Mouse (Mus musculus): ENCODE data around the gene Rhox3g. TPM values are rescaled to one million over a fixed set of nuclear protein-coding genes. Genes with fewer than 3 reads are reported as not detected.

Rhox3g gene
- not detected for polyA plus RNA-seq (2017; shearing (Covaris generic))

DNA sequence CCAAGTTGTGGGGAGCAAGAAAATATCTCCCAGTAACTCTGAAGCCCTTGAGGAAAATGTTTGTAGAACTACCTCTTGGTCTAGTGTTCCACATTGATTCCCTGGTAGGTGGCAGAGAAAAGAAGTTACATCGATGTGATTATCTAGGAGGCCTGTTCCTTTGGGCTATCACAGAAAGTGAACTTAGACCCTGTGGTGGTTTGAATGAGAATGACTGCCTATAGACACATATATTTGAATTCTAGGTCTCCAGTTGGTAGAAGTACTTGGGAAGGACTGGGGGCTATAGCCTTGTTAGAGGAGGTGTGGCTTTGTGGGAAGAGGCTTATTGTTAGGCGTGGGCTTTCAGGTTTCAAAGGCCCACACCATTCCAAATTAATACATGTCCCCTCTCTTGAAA lies at the start of gene Rhox3g:
Gene Rhox3g, minus strand, starts transcription at position 101 of the 400 bp plus-strand sequence.

DNA sequence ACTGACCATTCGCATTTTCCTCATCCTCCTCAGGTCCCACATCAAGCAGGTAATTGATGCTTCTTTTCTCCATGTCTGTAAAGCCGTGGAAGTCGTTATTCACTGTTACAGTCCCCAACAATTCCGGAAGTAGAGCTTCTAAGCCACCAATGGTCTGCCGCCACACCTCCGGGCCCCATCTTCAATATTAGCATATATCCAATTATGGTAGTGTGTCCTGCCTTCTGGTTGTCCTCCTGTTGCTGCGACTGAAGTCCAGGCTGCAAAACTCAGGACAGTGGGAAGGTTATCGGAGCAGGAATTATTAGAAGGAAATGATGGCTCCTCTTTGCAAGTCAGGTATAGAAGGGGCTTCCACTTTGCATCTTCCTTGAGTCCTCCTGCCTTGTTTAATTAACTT lies 44.8 kb upstream of the Rhox3g start, which contains the start of gene Rhox2h:
Gene Rhox2h, minus strand, starts transcription at position 101 of the 400 bp plus-strand sequence.

DNA sequence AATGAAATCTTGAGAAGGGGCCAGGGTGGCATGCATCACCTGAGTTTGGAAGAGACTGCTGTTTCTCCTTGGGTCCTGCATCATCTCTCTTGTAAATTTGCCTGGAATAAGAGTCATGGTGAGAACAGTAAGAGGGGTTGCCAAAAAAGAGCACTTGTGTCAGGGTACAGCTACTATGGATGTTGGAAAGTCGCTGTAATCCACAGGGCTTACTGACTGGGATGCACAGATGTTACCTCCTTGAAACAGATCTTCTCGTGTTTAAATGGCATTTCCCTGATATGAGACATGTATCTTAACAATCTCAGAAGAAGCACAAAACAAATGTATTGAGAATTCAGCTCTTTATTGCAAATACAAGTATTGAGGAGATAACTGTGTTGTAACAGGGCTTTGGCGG lies 40.3 kb upstream of the Rhox3g start, which contains the start of gene Rhox3h:
Gene Rhox3h, minus strand, starts transcription at position 101 of the 400 bp plus-strand sequence.

DNA sequence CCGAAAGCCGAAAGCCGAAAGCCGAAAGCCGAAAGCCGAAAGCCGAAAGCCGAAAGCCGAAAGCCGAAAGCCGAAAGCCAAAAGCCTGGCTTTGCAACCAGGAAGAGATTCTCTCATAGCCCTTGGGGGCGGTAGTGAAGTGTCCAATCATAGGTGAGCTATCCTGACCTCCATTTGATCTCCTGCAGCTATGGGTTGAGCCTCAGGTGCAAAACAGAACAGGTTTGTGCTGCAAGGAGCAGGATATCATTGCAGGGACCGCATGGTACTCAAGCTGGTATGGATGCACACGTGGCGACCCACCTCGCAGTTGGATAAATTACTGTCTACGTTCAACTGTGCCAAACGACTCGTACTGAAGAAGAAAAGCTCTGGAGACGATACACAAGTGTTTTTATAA lies 22.8 kb upstream of the Rhox3g start, which contains the start of gene Rhox4g:
Gene Rhox4g, minus strand, starts transcription at position 101 of the 400 bp plus-strand sequence.

DNA sequence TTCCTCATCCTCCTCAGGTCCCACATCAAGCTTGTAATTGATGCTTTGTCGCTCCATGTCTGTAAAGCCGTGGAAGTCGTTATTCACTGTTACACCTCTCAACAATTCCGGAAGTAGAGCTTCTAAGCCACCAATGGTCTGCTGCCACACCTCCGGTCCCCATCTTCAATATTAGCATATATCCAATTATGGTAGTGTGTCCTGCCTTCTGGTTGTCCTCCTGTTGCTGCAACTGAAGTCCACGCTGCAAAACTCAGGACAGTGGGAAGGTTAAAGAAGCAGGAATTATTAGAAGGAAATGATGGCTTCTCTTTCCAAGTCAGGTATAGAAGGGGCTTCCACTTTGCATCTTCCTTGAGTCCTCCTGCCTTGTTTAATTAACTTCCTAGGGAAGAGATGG lies 15.0 kb upstream of the Rhox3g start, which contains the start of gene Rhox2g:
Gene Rhox2g, minus strand, starts transcription at position 101 of the 400 bp plus-strand sequence.

DNA sequence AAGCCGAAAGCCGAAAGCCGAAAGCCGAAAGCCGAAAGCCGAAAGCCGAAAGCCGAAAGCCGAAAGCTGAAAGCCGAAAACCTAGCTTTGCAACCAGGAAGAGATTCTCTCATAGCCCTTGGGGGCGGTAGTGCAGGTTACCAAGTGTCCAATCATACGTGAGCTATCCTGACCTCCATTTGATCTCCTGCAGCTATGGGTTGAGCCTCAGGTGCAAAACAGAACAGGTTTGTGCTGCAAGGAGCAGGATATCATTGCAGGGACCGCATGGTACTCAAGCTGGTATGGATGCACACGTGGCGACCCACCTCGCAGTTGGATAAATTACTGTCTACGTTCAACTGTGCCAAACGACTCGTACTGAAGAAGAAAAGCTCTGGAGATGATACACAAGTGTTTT lies 20.8 kb downstream of the Rhox3g start, which contains the start of gene Rhox4f:
Gene Rhox4f, minus strand, starts transcription at position 101 of the 400 bp plus-strand sequence.

DNA sequence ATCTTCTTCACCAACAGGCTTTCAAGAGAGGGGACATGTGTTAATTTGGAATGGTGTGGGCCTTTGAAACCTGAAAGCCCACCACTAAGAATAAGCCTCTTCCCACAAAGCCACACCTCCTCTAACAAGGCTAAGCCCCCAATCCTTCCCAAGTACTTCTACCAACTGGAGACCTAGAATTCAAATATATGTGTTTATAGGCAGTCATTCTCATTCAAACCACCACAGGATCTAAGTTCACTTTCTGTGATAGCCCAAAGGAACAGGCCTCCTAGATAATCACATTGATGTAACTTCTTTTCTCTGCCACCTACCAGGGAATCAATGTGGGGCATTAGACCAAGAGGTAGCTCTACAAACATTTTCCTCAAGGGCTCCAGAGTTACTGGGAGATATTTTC lies 47.7 kb downstream of the Rhox3g start, which contains the start of gene Rhox3f:
Gene Rhox3f, plus strand, starts transcription at position 301 of the 400 bp plus-strand sequence.

Other genes starting within 250 kb of the Rhox3g start
- gene Rhox3a2, start 248.6 kb downstream of the Rhox3g start, polyA plus RNA-seq (2017; shearing (Covaris generic)): not detected
- not detected for gene Rhox4a2, start 237.8 kb downstream of the Rhox3g start, polyA plus RNA-seq (2017; shearing (Covaris generic))
- gene Rhox2b, start 216.5 kb downstream of the Rhox3g start, polyA plus RNA-seq (2017; shearing (Covaris generic)): not detected
- gene Rhox4b, start 196.1 kb downstream of the Rhox3g start, polyA plus RNA-seq (2017; shearing (Covaris generic)): 0.20 TPM
- not detected for gene Rhox2c, start 174.9 kb downstream of the Rhox3g start, polyA plus RNA-seq (2017; shearing (Covaris generic))
- not detected for gene Rhox3c, start 170.0 kb downstream of the Rhox3g start, polyA plus RNA-seq (2017; shearing (Covaris generic))
- not detected for gene Rhox4c, start 148.3 kb downstream of the Rhox3g start, polyA plus RNA-seq (2017; shearing (Covaris generic))
- gene Rhox2d, start 135.2 kb downstream of the Rhox3g start, polyA plus RNA-seq (2017; shearing (Covaris generic)): not detected
- not detected for gene Rhox4d, start 114.3 kb downstream of the Rhox3g start, polyA plus RNA-seq (2017; shearing (Covaris generic))
- gene Rhox2e, start 98.2 kb downstream of the Rhox3g start, polyA plus RNA-seq (2017; shearing (Covaris generic)): not detected
- not detected for gene Rhox3e, start 86.6 kb downstream of the Rhox3g start, polyA plus RNA-seq (2017; shearing (Covaris generic))
- gene Rhox4e, start 71.2 kb downstream of the Rhox3g start, polyA plus RNA-seq (2017; shearing (Covaris generic)): not detected
- not detected for gene Rhox2f, start 57.2 kb downstream of the Rhox3g start, polyA plus RNA-seq (2017; shearing (Covaris generic))
- gene Rhox3f, start 47.6 kb downstream of the Rhox3g start, polyA plus RNA-seq (2017; shearing (Covaris generic)): not detected
- not detected for gene Rhox4f, start 20.9 kb downstream of the Rhox3g start, polyA plus RNA-seq (2017; shearing (Covaris generic))
- not detected for gene Rhox2g, start 14.9 kb upstream of the Rhox3g start, polyA plus RNA-seq (2017; shearing (Covaris generic))
- gene Rhox4g, start 22.7 kb upstream of the Rhox3g start, polyA plus RNA-seq (2017; shearing (Covaris generic)): not detected
- not detected for gene Rhox3h, start 40.2 kb upstream of the Rhox3g start, polyA plus RNA-seq (2017; shearing (Covaris generic))
- not detected for gene Rhox2h, start 44.7 kb upstream of the Rhox3g start, polyA plus RNA-seq (2017; shearing (Covaris generic))
- not detected for gene Rhox5, start 176.2 kb upstream of the Rhox3g start, polyA plus RNA-seq (2017; shearing (Covaris generic))
- not detected for gene Rhox6, start 198.3 kb upstream of the Rhox3g start, polyA plus RNA-seq (2017; shearing (Covaris generic))
- gene Rhox7a, start 203.1 kb upstream of the Rhox3g start, polyA plus RNA-seq (2017; shearing (Covaris generic)): not detected